Mouse (Mus musculus) cerebellum, adult 2 months (tissue): ENCODE measurements around the gene Cbr1. TPM values are rescaled to one million over a fixed set of nuclear protein-coding genes. Genes with fewer than 3 reads are reported as not detected.

ENCODE experiments used
- DNase-seq, 2 experiments: peaks; one replicate each; pipeline ENCODE4 v3.0.0; 2021
- H3K27ac ChIP-seq: fragments of 200-500 bp; 2 replicates; pipeline ENCODE4 v1.5.1; 2012; ENCODE audit warnings: low read length, control low read depth, inconsistent platforms; ENCODE audit not compliant: insufficient read depth
- H3K27me3 ChIP-seq: fragments of 200-500 bp; 2 replicates; pipeline ENCODE4 v1.6.1; 2012; ENCODE audit warnings: inconsistent platforms, mild to moderate bottlenecking, low read length, moderate library complexity; ENCODE audit not compliant: control insufficient read depth, insufficient read depth
- H3K4me1 ChIP-seq: fragments of 200-500 bp; 2 replicates; pipeline ENCODE4 v1.6.1; 2011; ENCODE audit warnings: low read length; ENCODE audit not compliant: control insufficient read depth, insufficient read depth
- H3K4me3 ChIP-seq: fragments of 200-500 bp; replicated peaks from 2 replicates; pipeline ENCODE3; 2011; ENCODE audit warnings: mild to moderate bottlenecking, low read depth, low read length, control low read depth; ENCODE audit not compliant: insufficient read depth
- CTCF ChIP-seq: fragments of 200-500 bp; IDR thresholded peaks from 2 replicates; pipeline ENCODE4 v1.5.1; 2011; ENCODE audit warnings: low read depth, mild to moderate bottlenecking, control low read depth, low read length, moderate library complexity, borderline replicate concordance; ENCODE audit not compliant: insufficient read depth
- POLR2A ChIP-seq: fragments of 200-500 bp; IDR thresholded peaks from 2 replicates; pipeline ENCODE4 v1.6.1; 2011; ENCODE audit warnings: low read length, control low read depth, borderline replicate concordance; ENCODE audit not compliant: insufficient read depth
- WGBS: fragments of 180-500 bp; shearing (Covaris S2); methylation state at CpG from one replicate; pipeline ENCODE4 v1.1.7; 2018; 5-methylcytosine and 5-hydroxymethylcytosine counted together
- polyA plus RNA-seq: library from polyadenylated mRNA; depleted of rRNA; stranded (reverse); fragments of >200 nt; gene quantifications from 2 replicates; pipeline ENCODE4 v1.2.3, GENCODE M21; 2012

The Cbr1 gene
- polyA plus RNA-seq, 1 experiment: 121 TPM

GRCm38 (mm10) chr16:93592711-93593110 is 12.9 kb upstream of the Cbr1 start:
- no peak for DNase-seq
- Histone ChIP-seq H3K27ac (no peak overlapping the region), H3K4me1 (peaks cover 4% of the 10 kb centered on the region; the same call in 1 of the 2 replicates), H3K27me3 (no peaks in the 10 kb centered on the region), H3K4me3 (no peak overlapping the region)
- WGBS: 98% methylated on average over 3 of the region's 3 CpGs
- TF ChIP-seq POLR2A (no peak), CTCF (no peak)

GRCm38 (mm10) chr16:93593406-93593805 is 12.2 kb upstream of the Cbr1 start:
- no peak overlapping the region for H3K4me3 ChIP-seq
- TF ChIP-seq POLR2A (no peak), CTCF (no peak)
- no peak overlapping the region for H3K27ac ChIP-seq
- H3K4me1 ChIP-seq: no peaks in the 10 kb centered on the region
- no peak for DNase-seq
- no peaks in the 10 kb centered on the region for H3K27me3 ChIP-seq
- 90% methylated on average over 8 of the region's 8 CpGs for WGBS

GRCm38 (mm10) chr16:93594448-93594847 is 11.2 kb upstream of the Cbr1 start:
- WGBS: 94% methylated on average over 10 of the region's 10 CpGs
- no peak for DNase-seq
- no peak for TF ChIP-seq POLR2A
- no peak for TF ChIP-seq CTCF
- no peak overlapping the region for H3K27ac ChIP-seq
- no peaks in the 10 kb centered on the region for H3K4me1 ChIP-seq
- no peak overlapping the region for H3K4me3 ChIP-seq
- no peaks in the 10 kb centered on the region for H3K27me3 ChIP-seq

- WGBS: 84% methylated on average over 5 of the region's 5 CpGs
- TF ChIP-seq POLR2A (no peak), CTCF (no peak)
- Histone ChIP-seq H3K4me1 (no peaks in the 10 kb centered on the region), H3K27me3 (no peaks in the 10 kb centered on the region), H3K27ac (no peak overlapping the region), H3K4me3 (no peak overlapping the region)
- no peak for DNase-seq
Measured at GRCm38 (mm10) chr16:93595766-93596165, 9.9 kb upstream of the Cbr1 start.

GRCm38 (mm10) chr16:93596807-93597206 is 8.8 kb upstream of the Cbr1 start:
- H3K27ac ChIP-seq: no peak overlapping the region
- no peak overlapping the region for H3K4me3 ChIP-seq
- no peak for DNase-seq
- WGBS: 95% methylated on average over 7 of the region's 7 CpGs
- no peaks in the 10 kb centered on the region for H3K4me1 ChIP-seq
- no peaks in the 10 kb centered on the region for H3K27me3 ChIP-seq
- TF ChIP-seq POLR2A: no peak
- no peak for TF ChIP-seq CTCF

GRCm38 (mm10) chr16:93597551-93597950 is 8.1 kb upstream of the Cbr1 start:
- Histone ChIP-seq H3K27ac (no peak overlapping the region), H3K4me3 (no peak overlapping the region), H3K4me1 (no peaks in the 10 kb centered on the region), H3K27me3 (no peaks in the 10 kb centered on the region)
- TF ChIP-seq CTCF (no peak), POLR2A (no peak)
- no peak for DNase-seq
- WGBS: 96% methylated on average over 9 of the region's 9 CpGs

- 92% methylated on average over 6 of the region's 6 CpGs for WGBS
- TF ChIP-seq POLR2A: no peak
- no peak for TF ChIP-seq CTCF
- no peaks in the 10 kb centered on the region for H3K4me1 ChIP-seq
Measured at GRCm38 (mm10) chr16:93599461-93599860, 6.2 kb upstream of the Cbr1 start.

GRCm38 (mm10) chr16:93603439-93604212 is 2.0 kb upstream of the Cbr1 start, which contains the start of gene Setd4:
Gene Setd4, minus strand, starts transcription at chr16:93604063.
- TF ChIP-seq CTCF (no peak), POLR2A (peak; percentile 90)
- under 1% methylated on average over 55 of the region's 55 CpGs for WGBS

More at GRCm38 (mm10) chr16:93599461-93599860, 6.2 kb upstream of the Cbr1 start:
- Histone ChIP-seq H3K27ac (no peak overlapping the region), H3K27me3 (no peaks in the 10 kb centered on the region), H3K4me3 (no peak overlapping the region)
- DNase-seq: no peak

GRCm38 (mm10) chr16:93604481-93604969 is 1.1 kb upstream of the Cbr1 start:
- TF ChIP-seq CTCF: no peak
- H3K4me1 ChIP-seq: no peaks in the 10 kb centered on the region
- DNase-seq: peak; percentile 35 to 46
- H3K27me3 ChIP-seq: no peaks in the 10 kb centered on the region
- H3K27ac ChIP-seq: peak overlapping the region; percentile 23
- WGBS: 5% methylated on average over 16 of the region's 16 CpGs
- peak overlapping the region; percentile 63 for H3K4me3 ChIP-seq

More at GRCm38 (mm10) chr16:93603439-93604212, 2.0 kb upstream of the Cbr1 start, which contains the start of gene Setd4:
- DNase-seq: peak; percentile 96 to 98
- no peaks in the 10 kb centered on the region for H3K27me3 ChIP-seq
- H3K4me1 ChIP-seq: no peaks in the 10 kb centered on the region
- H3K4me3 ChIP-seq: peak within 1 kb of the TSS; percentile 63
- H3K27ac ChIP-seq: peak within 1 kb of the TSS; percentile 79
